Mouse (Mus musculus) R1 (cell line): ENCODE results near the gene Plppr3.
"Not testable (repeated sequence)": the region's sequence is repeated elsewhere in the genome, so short reads cannot be mapped to it uniquely, and the experiment has no call there.

Source experiments
- DNase-seq: peaks from one replicate; pipeline ENCODE4 v3.0.0-alpha.2; 2018; ENCODE audit warnings: low read depth, low spot score

Plppr3 gene

GRCm38 (mm10) chr10:79906712-79907111 is 32.3 kb upstream of the Plppr3 start:
- no peak for DNase-seq

DNA sequence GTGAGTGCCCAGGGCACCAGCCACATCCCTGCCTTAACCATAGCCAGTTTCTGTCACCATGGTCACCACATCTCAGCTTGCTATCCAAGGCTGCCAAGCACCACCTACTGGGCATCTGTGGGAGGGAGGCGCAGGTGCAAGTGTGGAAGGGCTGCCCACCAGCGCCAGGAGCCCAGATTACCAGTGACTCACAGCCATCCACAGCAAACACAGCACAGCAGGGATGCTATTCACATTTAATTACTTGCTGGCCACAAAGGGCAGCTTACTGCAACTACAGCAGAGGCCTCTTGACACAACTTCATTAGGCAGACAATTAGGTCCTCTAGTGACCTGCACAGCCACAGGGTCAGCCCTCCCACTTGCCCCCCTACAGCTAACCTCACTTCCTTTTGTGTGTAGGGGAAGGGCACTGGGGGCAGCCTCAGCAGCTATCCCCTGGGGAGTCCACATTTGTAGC is 26.5 kb upstream of the Plppr3 start:
- no peak for DNase-seq

- no peak for DNase-seq
Measured at GRCm38 (mm10) chr10:79897316-79898245, 23.1 kb upstream of the Plppr3 start.

GRCm38 (mm10) chr10:79896814-79897213 is 22.4 kb upstream of the Plppr3 start:
- no peak for DNase-seq

GRCm38 (mm10) chr10:79896306-79896705 is 21.9 kb upstream of the Plppr3 start:
- no peak for DNase-seq

GRCm38 (mm10) chr10:79892451-79893118 is 18.2 kb upstream of the Plppr3 start:
- peak; percentile 88 for DNase-seq

GRCm38 (mm10) chr10:79890670-79891069 is 16.2 kb upstream of the Plppr3 start, which contains the start of gene Cfd:
Gene Cfd (plus strand): TSS chr10:79890853.
- no peak for DNase-seq

- no peak for DNase-seq
Measured at GRCm38 (mm10) chr10:79889386-79889785, 15.0 kb upstream of the Plppr3 start.

- DNase-seq, result no peak
Measured at GRCm38 (mm10) chr10:79886611-79887010, 12.2 kb upstream of the Plppr3 start.

DNA sequence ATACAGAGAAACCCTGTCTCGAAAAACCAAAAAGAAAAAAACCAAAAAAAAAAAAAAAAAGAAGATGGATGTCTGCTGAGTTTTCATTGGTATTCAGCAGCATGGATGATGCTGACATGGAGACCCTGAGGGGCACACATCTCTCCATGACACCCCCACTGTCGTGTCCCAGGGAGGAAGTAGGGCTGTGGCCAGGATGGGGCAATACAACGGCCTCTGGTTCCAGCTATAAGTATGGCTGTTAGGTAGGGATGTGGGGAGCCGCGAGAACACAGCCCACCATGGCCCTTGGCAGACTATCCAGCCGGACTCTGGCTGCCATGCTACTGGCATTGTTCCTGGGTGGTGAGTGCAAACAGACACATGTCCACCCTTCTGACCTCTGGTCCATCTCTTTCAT is 11.6 kb upstream of the Plppr3 start, which contains the start of gene Elane:
Elane (plus strand) TSS at position 194 of the 400 bp plus-strand sequence.
- DNase-seq, result no peak

GRCm38 (mm10) chr10:79884938-79885337 is 10.5 kb upstream of the Plppr3 start:
- not testable (repeated sequence) for DNase-seq

GRCm38 (mm10) chr10:79884446-79884845 is 10.0 kb upstream of the Plppr3 start:
- DNase-seq, result no peak

DNA sequence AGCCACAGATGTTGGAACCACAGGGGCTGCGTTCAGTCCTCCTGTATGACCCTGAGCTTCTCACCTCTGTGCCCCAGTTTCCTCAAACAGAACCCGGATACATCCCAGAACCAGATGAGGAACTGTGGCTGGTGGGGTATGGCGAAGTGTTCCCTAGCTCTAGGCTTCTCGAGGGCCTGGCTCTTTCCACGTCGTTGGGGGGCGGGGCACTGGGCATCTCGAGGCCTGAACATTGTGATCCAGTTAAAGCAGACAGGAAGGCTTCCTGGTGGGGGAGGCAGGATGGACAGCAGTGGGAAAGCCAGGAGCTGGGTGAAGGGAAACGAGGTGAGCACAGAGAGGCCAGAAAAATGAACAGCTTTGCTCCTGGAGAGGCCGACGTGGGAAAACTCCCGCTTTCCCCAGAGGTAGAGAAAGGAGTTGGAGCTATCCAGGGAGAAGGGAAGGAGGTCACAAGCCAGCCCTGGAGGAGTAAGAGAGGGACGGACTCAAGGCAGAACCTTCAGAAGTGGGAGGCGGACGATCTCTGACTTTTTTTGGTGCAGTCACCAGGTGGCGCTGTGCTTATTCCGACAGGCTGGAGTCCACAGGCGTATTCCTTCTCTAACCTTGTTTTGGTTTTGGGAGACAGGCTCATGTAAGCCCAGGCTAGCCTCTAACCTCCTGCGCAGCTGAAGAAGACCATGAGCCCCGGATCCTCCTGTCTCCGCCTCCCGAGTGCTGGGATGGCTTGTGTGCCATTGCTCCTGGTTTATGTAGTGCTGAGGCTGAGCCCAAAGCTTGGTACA is 9.1 kb upstream of the Plppr3 start:
- DNase-seq, result peak; percentile 90

GRCm38 (mm10) chr10:79881981-79882380 is 7.5 kb upstream of the Plppr3 start:
- DNase-seq, result peak; percentile 63

GRCm38 (mm10) chr10:79880721-79881120 is 6.3 kb upstream of the Plppr3 start:
- DNase-seq, result peak; percentile 46

- DNase-seq, result no peak
Measured at GRCm38 (mm10) chr10:79879527-79879926, 5.1 kb upstream of the Plppr3 start.

DNA sequence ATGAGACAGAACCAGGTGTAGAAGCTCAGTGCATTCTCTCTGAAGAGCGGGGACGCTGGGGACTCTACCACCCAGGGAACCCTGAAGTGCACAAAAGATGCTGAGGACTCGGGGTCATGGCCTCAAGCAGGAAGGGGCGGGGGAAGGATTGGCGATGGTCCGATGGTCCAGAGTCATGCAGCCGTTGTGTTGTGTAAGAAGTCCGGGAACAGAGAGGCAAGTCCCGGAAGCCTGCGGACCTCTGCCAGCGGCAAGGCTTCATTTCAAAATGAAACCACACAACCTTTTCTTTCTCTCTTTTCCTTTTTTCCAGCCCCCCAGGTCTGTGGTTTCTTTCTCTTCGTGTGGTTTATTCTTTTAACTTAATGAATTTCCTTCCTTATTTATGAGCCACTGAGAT is 3.3 kb upstream of the Plppr3 start:
- DNase-seq, result no peak

- DNase-seq, result no peak
Measured at GRCm38 (mm10) chr10:79877174-79877573, 2.7 kb upstream of the Plppr3 start.

DNA sequence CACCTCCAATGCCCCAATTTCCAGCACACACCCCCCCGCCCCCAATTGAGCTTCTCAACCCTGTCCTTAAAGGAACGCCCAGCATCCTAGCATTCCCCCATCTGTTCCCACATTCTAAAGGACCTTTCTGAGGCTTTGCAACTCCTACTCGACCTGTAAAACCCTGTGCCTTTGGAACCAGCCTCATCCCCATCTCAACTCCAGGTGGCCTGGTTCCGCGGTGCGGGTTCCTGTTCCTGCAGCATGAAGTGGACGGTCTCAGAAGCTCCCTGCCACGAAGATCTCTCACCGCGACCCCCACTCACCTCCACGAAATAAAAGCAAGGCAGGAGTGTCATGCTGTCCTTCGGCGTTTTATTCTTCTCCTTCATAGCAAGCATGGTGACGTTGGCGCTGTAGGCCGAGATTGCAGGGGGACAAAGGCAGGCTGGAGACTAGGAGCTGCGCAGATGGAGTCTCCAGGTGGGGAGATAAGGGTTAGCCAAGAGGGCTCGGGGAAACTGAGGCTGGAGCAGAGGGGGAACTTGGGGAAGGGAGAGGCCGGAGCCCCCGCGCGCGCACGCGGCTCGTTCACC is 632 bp downstream of the Plppr3 start:
- DNase-seq, result no peak

DNA sequence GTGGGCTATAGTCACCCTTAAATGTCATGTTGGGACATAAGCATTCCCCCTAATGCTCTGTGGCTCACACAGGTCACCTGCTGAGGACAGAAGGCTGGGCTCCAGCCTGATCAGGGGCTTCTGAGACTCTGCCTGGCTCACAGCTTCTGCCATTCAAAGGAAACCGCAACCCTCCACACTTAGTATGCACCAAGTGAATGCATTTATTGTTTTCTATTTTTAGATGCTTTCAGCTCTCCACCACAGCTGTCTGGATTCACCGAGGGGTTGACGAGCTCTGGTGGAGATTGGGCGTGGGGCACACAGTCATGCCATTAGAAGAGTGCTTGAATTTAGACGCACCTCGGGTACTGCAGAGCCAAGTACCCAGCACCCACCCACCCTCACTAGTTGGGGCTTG is 1.1 kb downstream of the Plppr3 start:
- DNase-seq, result no peak

GRCm38 (mm10) chr10:79872862-79873261 is 1.6 kb downstream of the Plppr3 start:
- DNase-seq, result peak; percentile 63
